Mouse (Mus musculus): Measurements from ENCODE around the gene Rnf17.

DNA sequence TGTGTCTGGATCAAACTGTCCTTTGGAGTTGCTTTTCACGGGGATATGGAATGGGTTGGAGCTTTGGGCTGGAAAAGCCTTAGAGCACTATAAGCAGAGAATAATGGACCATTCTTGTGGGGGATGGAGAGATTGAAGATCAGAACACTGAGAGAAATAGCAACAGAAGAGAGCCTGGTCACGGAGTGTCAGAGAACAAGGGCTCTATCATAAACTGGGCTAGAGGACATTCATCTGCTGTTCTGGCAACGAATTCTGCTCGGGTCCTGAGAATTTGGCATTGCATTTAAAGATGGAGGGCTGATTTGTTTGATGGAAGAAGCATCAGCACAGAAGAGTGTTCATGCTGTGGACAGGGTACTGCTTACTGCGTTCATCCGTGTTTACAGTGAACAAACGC is 44.0 kb upstream of the Rnf17 start:
- TF ChIP-seq CTCF (conservative IDR thresholded peaks at IDR 0.05; ENCODE audit: insufficient read depth, insufficient read length, low read depth, low read length): no peak
- TF ChIP-seq POLR2A (IDR thresholded peaks at IDR 0.05; ENCODE audit: low read depth, low read length): no peak

All from kidney, adult 2 months (tissue).